Mouse (Mus musculus) C2C12 (cell line): ENCODE measurements around the gene Ly6c2. TPM values are rescaled to one million over a fixed set of nuclear protein-coding genes. Genes with fewer than 3 reads are reported as not detected.
"Not testable (repeated sequence)": the region's sequence is repeated elsewhere in the genome, so short reads cannot be mapped to it uniquely, and the experiment has no call there.

Source experiments
- H3K27me3 ChIP-seq: one replicate; pipeline ENCODE4 v1.6.1; 2011; ENCODE audit not compliant: control insufficient read depth, insufficient read depth, insufficient read length
- H3K36me3 ChIP-seq: one replicate; pipeline ENCODE4 v1.6.1; 2011; ENCODE audit not compliant: control insufficient read depth, insufficient read depth
- H3K4me3 ChIP-seq: one replicate; pipeline ENCODE4 v1.5.1; 2011; ENCODE audit warnings: mild to moderate bottlenecking, control low read depth; ENCODE audit not compliant: poor library complexity, insufficient read depth, severe bottlenecking
- H3K79me2 ChIP-seq: one replicate; pipeline ENCODE4 v1.6.1; 2011; ENCODE audit not compliant: control insufficient read depth, insufficient read depth
- H3K79me3 ChIP-seq: one replicate; pipeline ENCODE4 v1.6.1; 2011; ENCODE audit warnings: low read depth, control low read depth
- H3ac ChIP-seq: one replicate; pipeline ENCODE3; 2011; ENCODE audit warnings: low read depth; ENCODE audit not compliant: control insufficient read depth, insufficient read length
- CEBPB ChIP-seq: IDR thresholded peaks from one replicate; pipeline ENCODE4 v1.6.1; 2011; ENCODE audit warnings: low read depth, mild to moderate bottlenecking, control low read depth, moderate library complexity
- CTCF ChIP-seq: IDR thresholded peaks from one replicate; pipeline ENCODE4 v1.5.1; 2011; ENCODE audit not compliant: control insufficient read depth, insufficient read depth, insufficient read length
- FOSL1 ChIP-seq: IDR thresholded peaks from one replicate; pipeline ENCODE4 v1.8.0; 2011; ENCODE audit warnings: mild to moderate bottlenecking, low read length; ENCODE audit not compliant: poor library complexity, insufficient read depth, severe bottlenecking
- MAX ChIP-seq: IDR thresholded peaks from one replicate; pipeline ENCODE4 v1.6.1; 2011; ENCODE audit warnings: mild to moderate bottlenecking, control low read depth
- MYOD1 ChIP-seq: IDR thresholded peaks from one replicate; pipeline ENCODE4 v1.6.1; 2011; ENCODE audit warnings: low read depth; ENCODE audit not compliant: control insufficient read depth, insufficient read length
- MYOG ChIP-seq: IDR thresholded peaks from one replicate; pipeline ENCODE4 v1.6.1; 2011; ENCODE audit not compliant: control insufficient read depth, insufficient read length; ENCODE audit errors: extremely low read depth
- USF1 ChIP-seq: IDR thresholded peaks from one replicate; pipeline ENCODE4 v1.6.1; 2011; ENCODE audit warnings: low read depth, mild to moderate bottlenecking, control low read depth, moderate library complexity
- long read RNA-seq, 2 experiments: library from polyadenylated mRNA; unstranded; transcript quantifications; one replicate each; pipeline ENCODE4 v2.0.0; 2019 to 2020
- polyA plus RNA-seq: library from polyadenylated mRNA; unstranded; fragments of >200 nt; fragmentation: generic; extraction: Trizol; gene quantifications from one replicate; pipeline ENCODE4 v1.2.1, GENCODE M21; 2012; ENCODE audit warnings: missing spikeins

Ly6c2 gene
- 12.3 TPM for polyA plus RNA-seq
- long read RNA-seq, experiment 1, partial matches to known transcripts, result 0 of 4 reads
- long read RNA-seq, experiment 1, other reads (novel, unspliced or antisense), result 1 of 4 reads
- long read RNA-seq, experiment 2, result 0 reads

DNA sequence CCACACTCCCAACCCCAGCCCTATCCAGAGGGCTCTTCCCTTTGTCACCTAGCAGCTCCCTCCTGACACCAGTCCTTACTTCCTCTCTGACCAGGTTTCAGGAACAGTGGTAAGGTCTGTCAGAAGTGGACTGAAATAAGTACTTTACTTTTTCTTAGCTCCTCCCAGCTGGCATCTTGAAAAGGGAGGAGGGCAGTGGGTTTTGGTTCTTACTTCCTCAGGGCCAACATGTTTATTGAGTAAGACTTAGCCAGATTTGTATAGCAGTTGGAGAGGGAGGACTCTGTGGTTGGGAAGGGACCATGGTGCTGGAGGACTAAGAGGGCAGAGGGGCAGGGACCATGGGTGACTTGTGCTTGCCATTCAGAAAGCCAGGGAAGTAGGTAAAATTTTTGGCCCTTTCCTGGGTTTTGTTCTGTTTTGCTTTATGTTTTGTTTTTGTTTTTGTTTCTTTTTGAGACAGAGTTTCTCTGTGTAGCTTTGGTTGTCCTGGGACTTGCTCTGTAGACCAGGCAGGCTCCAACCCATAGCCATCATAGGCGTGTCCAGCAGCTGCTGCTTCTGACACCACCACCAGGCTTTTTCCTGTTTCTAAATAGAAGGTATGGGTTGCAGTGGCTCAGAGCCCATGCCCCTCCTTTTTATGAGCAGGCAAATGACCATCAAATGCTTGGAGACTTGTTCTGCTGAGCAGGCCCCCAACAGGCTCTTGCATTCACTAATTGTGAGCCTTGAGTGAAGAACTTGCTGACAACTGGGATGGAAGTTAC, at the start of gene Ly6c2:
TSS of gene Ly6c2 (minus strand) at position 110 of the 770 bp plus-strand sequence.
- not testable (repeated sequence) for H3K79me3 ChIP-seq, H3K4me3 ChIP-seq, H3K27me3 ChIP-seq, H3K36me3 ChIP-seq, H3K79me2 ChIP-seq, H3ac ChIP-seq

DNA sequence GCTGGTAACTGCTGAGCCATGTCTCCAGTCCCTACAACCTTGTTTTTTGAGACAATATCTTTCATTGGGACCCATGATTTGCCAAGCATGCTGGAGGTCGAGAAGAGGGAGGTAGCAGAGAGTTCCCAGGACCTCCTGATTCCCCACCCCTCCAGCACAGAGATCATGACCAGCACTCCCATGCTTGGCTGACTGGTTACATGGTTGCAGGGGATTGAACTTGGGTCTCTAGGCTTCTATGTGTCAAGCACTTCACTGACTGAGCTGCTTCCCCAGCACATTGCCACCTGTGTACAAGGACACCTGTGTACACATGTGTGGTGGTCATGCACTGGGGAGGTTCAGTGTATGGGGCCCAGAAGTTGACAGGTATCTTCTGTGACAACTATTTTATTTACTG, 45.9 kb upstream of the Ly6c2 start:
- no peak overlapping the region for H3K4me3 ChIP-seq
- TF ChIP-seq CEBPB, result no peak
- no peak for TF ChIP-seq FOSL1
- no peak overlapping the region for H3ac ChIP-seq
- H3K36me3 ChIP-seq, result no peaks in the 10 kb centered on the region
- no peaks in the 10 kb centered on the region for H3K79me2 ChIP-seq
- H3K79me3 ChIP-seq, result no peaks in the 10 kb centered on the region
- no peaks in the 10 kb centered on the region for H3K27me3 ChIP-seq

DNA sequence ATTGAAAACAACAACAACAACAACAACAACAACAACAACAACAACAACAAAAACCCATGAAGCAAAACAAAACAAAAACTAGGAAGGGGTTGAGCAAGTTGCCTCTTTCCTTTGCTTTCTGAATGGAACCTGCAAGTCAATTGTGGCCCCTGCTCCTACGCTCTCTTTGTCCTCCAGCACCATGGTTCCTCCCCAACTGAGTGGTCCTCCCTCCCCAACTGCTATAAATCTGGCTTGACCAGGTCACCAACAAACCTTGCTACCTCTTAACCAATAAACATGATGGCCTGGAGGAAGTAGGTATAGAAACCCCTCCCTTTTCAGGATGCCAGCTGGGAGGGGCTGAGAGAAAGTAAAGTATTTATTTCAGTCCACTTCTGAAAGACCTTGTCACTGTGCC, 43.2 kb upstream of the Ly6c2 start, which contains the start of gene Ly6g:
TSS of gene Ly6g (plus strand) at position 301 of the 400 bp plus-strand sequence.
- H3ac ChIP-seq, result no peak within 1 kb of the TSS

DNA sequence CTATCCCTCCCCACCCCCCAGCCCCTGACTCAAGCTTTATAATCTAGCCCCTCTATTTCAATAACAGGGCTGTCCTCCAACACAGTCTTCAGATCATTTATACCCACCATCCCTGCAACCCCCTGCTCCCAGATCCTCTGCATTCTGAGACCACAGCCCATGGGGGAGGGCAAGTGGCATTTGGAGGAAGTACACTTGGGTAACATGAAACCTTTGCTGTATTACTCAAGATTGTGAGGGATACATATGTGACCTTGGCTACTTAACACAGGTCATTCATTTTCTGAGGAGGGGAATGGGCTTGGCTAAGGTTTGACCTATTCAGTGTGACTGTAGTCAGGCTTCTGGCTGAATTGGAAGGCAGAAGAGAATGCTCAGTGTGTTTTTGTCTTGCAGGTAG, 41.3 kb upstream of the Ly6c2 start:
- H3K27me3 ChIP-seq, result no peaks in the 10 kb centered on the region
- H3ac ChIP-seq, result no peak overlapping the region
- H3K36me3 ChIP-seq, result no peaks in the 10 kb centered on the region
- no peaks in the 10 kb centered on the region for H3K79me3 ChIP-seq
- H3K4me3 ChIP-seq, result no peak overlapping the region
- H3K79me2 ChIP-seq, result no peaks in the 10 kb centered on the region
- TF ChIP-seq MYOD1, result no peak
- TF ChIP-seq CEBPB, result no peak

More for the DNA sequence above, 43.2 kb upstream of the Ly6c2 start, which contains the start of gene Ly6g:
- no peaks in the 10 kb centered on the region for H3K36me3 ChIP-seq
- H3K4me3 ChIP-seq, result no peak within 1 kb of the TSS
- TF ChIP-seq CEBPB (no peak), MAX (no peak), MYOD1 (no peak), USF1 (no peak), FOSL1 (no peak), MYOG (no peak), CTCF (no peak)
- no peaks in the 10 kb centered on the region for H3K27me3 ChIP-seq
- H3K79me3 ChIP-seq, result no peaks in the 10 kb centered on the region
- H3K79me2 ChIP-seq, result no peaks in the 10 kb centered on the region

DNA sequence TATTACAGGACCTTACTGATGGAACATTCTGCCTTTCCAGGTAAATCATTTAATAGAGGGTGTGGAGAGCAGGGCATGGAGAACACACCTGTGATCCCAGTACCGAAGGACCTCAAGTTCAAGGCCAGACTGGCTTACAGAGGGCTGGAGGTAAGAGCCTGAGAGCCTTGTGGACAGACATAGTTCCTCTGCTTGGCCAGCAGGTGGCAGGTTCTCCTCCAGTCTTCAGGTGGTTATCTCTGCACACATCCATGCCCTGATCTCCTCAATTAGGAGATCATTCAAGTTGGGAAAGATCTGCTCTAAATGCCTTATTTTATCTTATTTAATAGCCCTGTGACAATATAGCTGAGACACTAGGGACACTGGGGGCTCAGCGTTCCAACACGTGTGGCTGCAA, 32.0 kb upstream of the Ly6c2 start:
- H3K36me3 ChIP-seq, result no peaks in the 10 kb centered on the region
- H3K27me3 ChIP-seq, result no peaks in the 10 kb centered on the region
- H3K4me3 ChIP-seq, result no peak overlapping the region
- peak; percentile 63 for TF ChIP-seq CTCF
- no peak for TF ChIP-seq FOSL1
- TF ChIP-seq MAX, result no peak
- TF ChIP-seq CEBPB, result no peak
- no peak for TF ChIP-seq USF1
- H3ac ChIP-seq, result no peak overlapping the region
- no peaks in the 10 kb centered on the region for H3K79me2 ChIP-seq
- no peaks in the 10 kb centered on the region for H3K79me3 ChIP-seq

DNA sequence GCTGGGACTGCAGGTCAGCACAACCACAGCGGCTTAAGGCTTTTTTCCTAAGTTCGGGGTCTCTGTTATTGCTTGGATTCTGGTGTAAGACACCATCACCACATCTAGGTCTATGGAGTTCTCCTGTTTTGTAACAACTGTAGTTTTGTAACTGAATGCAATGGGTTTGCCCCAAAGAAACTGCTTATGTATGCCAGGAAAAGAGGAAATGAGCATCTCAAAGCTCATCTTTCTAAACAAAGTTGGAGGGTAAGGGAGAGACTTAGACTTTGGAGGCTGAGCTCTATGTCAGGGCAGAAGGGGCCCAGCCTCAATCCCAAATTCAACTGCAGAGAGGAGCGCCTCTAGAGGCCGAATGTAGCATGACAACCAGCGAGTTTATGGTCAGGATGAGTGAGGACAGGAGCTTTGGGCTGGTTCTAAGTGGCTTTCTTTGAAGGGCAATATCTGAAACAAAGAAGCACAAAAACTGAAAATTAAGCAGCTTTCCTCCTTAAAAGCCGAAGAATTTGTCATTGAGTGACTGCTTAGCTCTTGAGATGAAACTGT, 30.1 kb upstream of the Ly6c2 start:
- H3K36me3 ChIP-seq, H3K79me3 ChIP-seq, H3K4me3 ChIP-seq, H3K27me3 ChIP-seq, H3K79me2 ChIP-seq, H3ac ChIP-seq: not testable (repeated sequence)

DNA sequence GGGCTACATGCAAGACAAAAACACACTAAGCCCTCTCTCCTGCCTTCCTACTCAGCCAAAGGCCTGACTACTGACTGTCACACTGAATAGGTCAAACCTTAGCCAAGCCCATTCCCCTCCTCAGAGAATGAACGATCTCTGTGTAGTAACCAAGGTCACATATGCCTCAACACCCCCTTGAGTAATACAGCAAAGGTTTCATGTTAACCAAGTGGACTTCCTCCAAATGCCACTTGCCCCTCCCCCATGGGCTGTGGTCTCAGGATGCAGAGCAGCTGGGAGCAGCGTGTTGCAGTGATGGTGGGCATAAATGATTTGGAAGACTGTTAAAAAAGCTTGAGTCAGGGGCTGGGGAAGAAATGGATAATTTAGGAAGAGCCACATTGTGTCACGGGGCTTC, 26.0 kb upstream of the Ly6c2 start:
- not testable (repeated sequence) for H3ac ChIP-seq, H3K79me2 ChIP-seq, H3K79me3 ChIP-seq, H3K27me3 ChIP-seq, H3K4me3 ChIP-seq, H3K36me3 ChIP-seq

DNA sequence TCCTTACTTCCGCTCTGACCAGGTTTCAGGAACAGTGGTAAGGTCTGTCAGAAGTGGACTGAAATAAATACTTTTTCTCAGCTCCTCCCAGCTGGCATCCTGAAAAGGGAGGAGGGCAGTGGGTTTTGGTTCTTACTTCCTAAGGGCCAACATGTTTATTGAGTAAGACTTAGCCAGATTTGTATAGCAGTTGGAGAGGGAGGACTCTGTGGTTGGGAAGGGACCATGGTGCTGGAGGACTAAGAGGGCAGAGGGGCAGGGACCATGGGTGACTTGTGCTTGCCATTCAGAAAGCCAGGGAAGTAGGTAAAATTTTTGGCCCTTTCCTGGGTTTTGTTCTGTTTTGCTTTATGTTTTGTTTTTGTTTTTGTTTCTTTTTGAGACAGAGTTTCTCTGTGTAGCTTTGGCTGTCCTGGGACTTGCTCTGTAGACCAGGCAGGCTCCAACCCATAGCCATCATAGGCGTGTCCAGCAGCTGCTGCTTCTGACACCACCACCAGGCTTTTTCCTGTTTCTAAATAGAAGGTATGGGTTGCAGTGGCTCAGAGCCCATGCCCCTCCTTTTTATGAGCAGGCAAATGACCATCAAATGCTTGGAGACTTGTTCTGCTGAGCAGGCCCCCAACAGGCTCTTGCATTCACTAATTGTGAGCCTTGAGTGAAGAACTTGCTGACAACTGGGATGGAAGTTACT, 23.5 kb upstream of the Ly6c2 start:
- H3K36me3 ChIP-seq, H3ac ChIP-seq, H3K79me3 ChIP-seq, H3K79me2 ChIP-seq, H3K27me3 ChIP-seq, H3K4me3 ChIP-seq: not testable (repeated sequence)

DNA sequence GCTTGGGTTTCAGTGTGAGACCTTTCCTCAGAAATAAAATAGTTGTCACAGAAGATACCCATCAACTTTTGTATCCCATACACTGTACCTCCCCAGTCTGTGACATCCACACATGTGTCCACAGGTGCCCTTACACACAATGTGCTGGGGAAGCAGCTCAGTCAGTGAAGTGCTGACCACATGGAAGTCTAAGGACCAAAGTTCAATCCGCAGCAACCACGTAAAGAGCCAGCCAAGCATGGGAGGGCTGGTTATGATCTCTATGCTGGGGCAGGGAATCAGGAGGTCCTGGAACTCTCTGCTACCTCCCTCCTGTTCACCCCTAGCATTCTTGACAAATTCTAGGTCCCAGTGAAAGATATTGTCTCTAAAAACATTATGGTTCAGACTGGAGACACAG, 20.6 kb upstream of the Ly6c2 start:
- not testable (repeated sequence) for H3K36me3 ChIP-seq, H3K27me3 ChIP-seq, H3K79me2 ChIP-seq, H3ac ChIP-seq, H3K4me3 ChIP-seq, H3K79me3 ChIP-seq
